Mouse (Mus musculus) heart, adult 9 months (tissue): ENCODE results near the gene Gabbr2.

ENCODE experiments used
- DNase-seq, 2 experiments: peaks; one replicate each; pipeline ENCODE4 v3.0.0; 2022; ENCODE audit warnings: low spot score in 2 of 2

The Gabbr2 gene

GRCm38 (mm10) chr4:46821709-46822108 lies 170.0 kb downstream of the Gabbr2 start:
- DNase-seq, result no peak

- no peak for DNase-seq
Measured at GRCm38 (mm10) chr4:46814954-46815353, 176.7 kb downstream of the Gabbr2 start.

- DNase-seq, result peak in 1 of 2 experiments; percentile 15
Measured at GRCm38 (mm10) chr4:46814236-46814635, 177.4 kb downstream of the Gabbr2 start.

GRCm38 (mm10) chr4:46811165-46811564 lies 180.5 kb downstream of the Gabbr2 start:
- no peak for DNase-seq

- DNase-seq, result no peak
Measured at GRCm38 (mm10) chr4:46806876-46807275, 184.8 kb downstream of the Gabbr2 start.

- DNase-seq, result no peak
Measured at GRCm38 (mm10) chr4:46805910-46806309, 185.8 kb downstream of the Gabbr2 start.

GRCm38 (mm10) chr4:46802386-46802785 lies 189.3 kb downstream of the Gabbr2 start:
- DNase-seq, result no peak

- no peak for DNase-seq
Measured at GRCm38 (mm10) chr4:46799904-46800303, 191.8 kb downstream of the Gabbr2 start.

GRCm38 (mm10) chr4:46795707-46796106 lies 196.0 kb downstream of the Gabbr2 start:
- DNase-seq, result no peak

- DNase-seq, result no peak
Measured at GRCm38 (mm10) chr4:46794583-46794982, 197.1 kb downstream of the Gabbr2 start.

GRCm38 (mm10) chr4:46792280-46793026 lies 199.2 kb downstream of the Gabbr2 start:
- peak in 1 of 2 experiments; percentile 23 for DNase-seq

- no peak for DNase-seq
Measured at GRCm38 (mm10) chr4:46791268-46791951, 200.3 kb downstream of the Gabbr2 start.

GRCm38 (mm10) chr4:46790609-46791267 lies 200.9 kb downstream of the Gabbr2 start:
- DNase-seq, result no peak

- no peak for DNase-seq
Measured at GRCm38 (mm10) chr4:46784430-46785049, 207.1 kb downstream of the Gabbr2 start.

- no peak for DNase-seq
Measured at GRCm38 (mm10) chr4:46781109-46781508, 210.6 kb downstream of the Gabbr2 start.

- DNase-seq, result no peak
Measured at GRCm38 (mm10) chr4:46775959-46776358, 215.7 kb downstream of the Gabbr2 start.

- DNase-seq, result no peak
Measured at GRCm38 (mm10) chr4:46774652-46775051, 217.0 kb downstream of the Gabbr2 start.

GRCm38 (mm10) chr4:46773243-46773642 lies 218.4 kb downstream of the Gabbr2 start:
- no peak for DNase-seq

- DNase-seq, result no peak
Measured at GRCm38 (mm10) chr4:46772591-46772990, 219.1 kb downstream of the Gabbr2 start.

GRCm38 (mm10) chr4:46771116-46771515 lies 220.6 kb downstream of the Gabbr2 start:
- no peak for DNase-seq

- no peak for DNase-seq
Measured at GRCm38 (mm10) chr4:46770635-46771034, 221.0 kb downstream of the Gabbr2 start.

GRCm38 (mm10) chr4:46770090-46770489 lies 221.6 kb downstream of the Gabbr2 start:
- no peak for DNase-seq
